Mouse (Mus musculus) midbrain, embryonic 14.5 days (tissue): ENCODE data around the gene Esr1. TPM values are rescaled to one million over a fixed set of nuclear protein-coding genes. Genes with fewer than 3 reads are reported as not detected.
A peak's percentile ranks its signal among the peaks of the same experiment; 100 is the strongest.

ENCODE experiments used
- ATAC-seq: fragments of 200-750 bp; cut with Nextera tagmentation; 2 replicates; pipeline ENCODE4 v1.8.0; 2017; ENCODE audit warnings: moderate number of reproducible peaks, moderate library complexity; ENCODE audit not compliant: low FRiP score, low TSS enrichment
- DNase-seq: peaks from one replicate; pipeline ENCODE4 v3.0.0-alpha.2; 2015
- H3K27ac ChIP-seq: fragments of 300-500 bp; sonication (generic); replicated peaks from 2 replicates; pipeline ENCODE4 v1.5.1; 2014; ENCODE audit warnings: mild to moderate bottlenecking, low read depth, low read length, moderate library complexity
- H3K27me3 ChIP-seq: fragments of 300-500 bp; sonication (generic); 2 replicates; pipeline ENCODE4 v1.6.1; 2014; ENCODE audit warnings: low read length, control low read depth, mixed read lengths; ENCODE audit not compliant: control insufficient read depth, insufficient read depth
- H3K36me3 ChIP-seq: fragments of 300-500 bp; sonication (generic); 2 replicates; pipeline ENCODE4 v1.6.1; 2014; ENCODE audit warnings: low read length, control low read depth; ENCODE audit not compliant: control insufficient read depth, insufficient read depth
- H3K4me1 ChIP-seq: fragments of 300-500 bp; sonication (generic); 2 replicates; pipeline ENCODE4 v1.6.1; 2014; ENCODE audit warnings: mild to moderate bottlenecking, antibody characterized with exemption, low read length, control low read depth; ENCODE audit not compliant: control insufficient read depth, insufficient read depth
- H3K4me2 ChIP-seq: fragments of 300-500 bp; sonication (generic); 2 replicates; pipeline ENCODE4 v1.6.1; 2014; ENCODE audit warnings: mild to moderate bottlenecking, low read length, moderate library complexity
- H3K4me3 ChIP-seq: fragments of 300-500 bp; sonication (generic); replicated peaks from 2 replicates; pipeline ENCODE4 v1.5.1; 2014; ENCODE audit warnings: low read depth, low read length
- H3K9ac ChIP-seq: fragments of 300-500 bp; sonication (generic); replicated peaks from 2 replicates; pipeline ENCODE4 v1.6.1; 2014; ENCODE audit warnings: mild to moderate bottlenecking, low read length, moderate library complexity
- H3K9me3 ChIP-seq: fragments of 300-500 bp; sonication (generic); 2 replicates; pipeline ENCODE4 v1.6.1; 2016; ENCODE audit warnings: low read length, control low read depth, mixed read lengths; ENCODE audit not compliant: control insufficient read depth
- WGBS: fragments of 180-500 bp; shearing (Covaris S2); extraction: QIAGEN DNeasy Blood & Tissue Kit; methylation state at CpG from one replicate; pipeline ENCODE4 v1.1.7; 2014; 5-methylcytosine and 5-hydroxymethylcytosine counted together
- polyA plus RNA-seq: library from polyadenylated mRNA; unstranded; fragments of >200 nt; fragmentation: Nextera tagmentation; extraction: Ambion mirVana; gene quantifications from 2 replicates; pipeline ENCODE4 v1.2.1, GENCODE M21; 2014

Gene Esr1
- polyA plus RNA-seq, 1 experiment from 2014 or later: 0.30 TPM

- peak overlapping the region; percentile 34; the same call in 1 of the 2 replicates for H3K9ac ChIP-seq
- peak; percentile 40; the same call in 1 of the 2 replicates for ATAC-seq
- H3K27me3 ChIP-seq: peaks cover 39% of the 10 kb centered on the region
- peak overlapping the region; percentile 62 for H3K4me2 ChIP-seq
- peak; percentile 63 for DNase-seq
- 3% methylated on average over 15 of the region's 15 CpGs for WGBS
- no peak overlapping the region for H3K27ac ChIP-seq
- H3K4me3 ChIP-seq: peak overlapping the region; percentile 33
- no peaks in the 10 kb centered on the region for H3K36me3 ChIP-seq
- H3K9me3 ChIP-seq: no peaks in the 10 kb centered on the region
- peaks cover 3% of the 10 kb centered on the region; the same call in 1 of the 2 replicates for H3K4me1 ChIP-seq
These were observed 98.5 kb downstream of the Esr1 start for GRCm38 (mm10) chr10:4709915-4710314.

- Histone ChIP-seq H3K36me3 (no peaks in the 10 kb centered on the region), H3K9me3 (no peaks in the 10 kb centered on the region), H3K27ac (no peak overlapping the region), H3K9ac (no peak overlapping the region), H3K4me2 (no peak overlapping the region), H3K4me1 (peaks cover 3% of the 10 kb centered on the region; the same call in 1 of the 2 replicates), H3K27me3 (peaks cover 39% of the 10 kb centered on the region), H3K4me3 (no peak overlapping the region)
- DNase-seq (no peak), ATAC-seq (no peak)
- WGBS: 49% methylated on average over 5 of the region's 5 CpGs
These were observed 100.0 kb downstream of the Esr1 start for GRCm38 (mm10) chr10:4711434-4711833.

GRCm38 (mm10) chr10:4712061-4712908 is 100.9 kb downstream of the Esr1 start:
- H3K4me3 ChIP-seq: peak overlapping the region; percentile 60
- no peak overlapping the region for H3K27ac ChIP-seq
- peak overlapping the region; percentile 68 for H3K9ac ChIP-seq
- H3K4me2 ChIP-seq: peak overlapping the region; percentile 97
- H3K9me3 ChIP-seq: no peaks in the 10 kb centered on the region
- under 1% methylated on average over 63 of the region's 68 CpGs for WGBS
- DNase-seq (peak; percentile 61), ATAC-seq (peak; percentile 66)
- no peaks in the 10 kb centered on the region for H3K36me3 ChIP-seq
- H3K27me3 ChIP-seq: peaks cover 39% of the 10 kb centered on the region
- H3K4me1 ChIP-seq: peaks cover 3% of the 10 kb centered on the region; the same call in 1 of the 2 replicates

- WGBS: 63% methylated on average over 10 of the region's 10 CpGs
- H3K4me1 ChIP-seq: peaks cover 3% of the 10 kb centered on the region; the same call in 1 of the 2 replicates
- no peaks in the 10 kb centered on the region for H3K9me3 ChIP-seq
- H3K27ac ChIP-seq: no peak overlapping the region
- no peak overlapping the region for H3K4me3 ChIP-seq
- no peak overlapping the region for H3K4me2 ChIP-seq
- no peak for ATAC-seq
- DNase-seq: no peak
- no peaks in the 10 kb centered on the region for H3K36me3 ChIP-seq
- H3K9ac ChIP-seq: no peak overlapping the region
- H3K27me3 ChIP-seq: peaks cover 39% of the 10 kb centered on the region
These were observed 102.0 kb downstream of the Esr1 start for GRCm38 (mm10) chr10:4713398-4713797.

GRCm38 (mm10) chr10:4724851-4725250 is 113.5 kb downstream of the Esr1 start:
- no peaks in the 10 kb centered on the region for H3K4me1 ChIP-seq
- H3K4me2 ChIP-seq: no peak overlapping the region
- H3K9me3 ChIP-seq: no peaks in the 10 kb centered on the region
- H3K4me3 ChIP-seq: no peak overlapping the region
- H3K9ac ChIP-seq: no peak overlapping the region
- DNase-seq: peak; percentile 44
- no peak overlapping the region for H3K27ac ChIP-seq
- WGBS: 42% methylated on average over 3 of the region's 3 CpGs
- no peak for ATAC-seq
- no peaks in the 10 kb centered on the region for H3K36me3 ChIP-seq
- H3K27me3 ChIP-seq: no peaks in the 10 kb centered on the region

- WGBS: 51% methylated on average over 6 of the region's 6 CpGs
- no peak overlapping the region for H3K27ac ChIP-seq
- DNase-seq: peak; percentile 8
- H3K4me1 ChIP-seq: no peaks in the 10 kb centered on the region
- no peak overlapping the region for H3K9ac ChIP-seq
- H3K4me3 ChIP-seq: no peak overlapping the region
- H3K27me3 ChIP-seq: no peaks in the 10 kb centered on the region
- no peak for ATAC-seq
- no peak overlapping the region for H3K4me2 ChIP-seq
- H3K9me3 ChIP-seq: no peaks in the 10 kb centered on the region
- H3K36me3 ChIP-seq: no peaks in the 10 kb centered on the region
These were observed 114.7 kb downstream of the Esr1 start for GRCm38 (mm10) chr10:4726141-4726540.

GRCm38 (mm10) chr10:4732328-4732727 is 120.9 kb downstream of the Esr1 start:
- H3K4me3 ChIP-seq: no peak overlapping the region
- H3K27ac ChIP-seq: no peak overlapping the region
- H3K9ac ChIP-seq: no peak overlapping the region
- H3K4me2 ChIP-seq: no peak overlapping the region
- H3K4me1 ChIP-seq: no peaks in the 10 kb centered on the region
- DNase-seq (no peak), ATAC-seq (no peak)
- 72% methylated on average over 2 of the region's 2 CpGs for WGBS
- H3K9me3 ChIP-seq: no peaks in the 10 kb centered on the region
- H3K27me3 ChIP-seq: no peaks in the 10 kb centered on the region
- no peaks in the 10 kb centered on the region for H3K36me3 ChIP-seq

GRCm38 (mm10) chr10:4733987-4734386 is 122.6 kb downstream of the Esr1 start:
- no peak overlapping the region for H3K27ac ChIP-seq
- H3K9me3 ChIP-seq: no peaks in the 10 kb centered on the region
- no peaks in the 10 kb centered on the region for H3K27me3 ChIP-seq
- H3K9ac ChIP-seq: no peak overlapping the region
- H3K36me3 ChIP-seq: no peaks in the 10 kb centered on the region
- no peaks in the 10 kb centered on the region for H3K4me1 ChIP-seq
- no peak for DNase-seq
- ATAC-seq: no peak
- no peak overlapping the region for H3K4me2 ChIP-seq
- WGBS: 79% methylated on average over 6 of the region's 6 CpGs
- H3K4me3 ChIP-seq: no peak overlapping the region

GRCm38 (mm10) chr10:4734942-4735341 is 123.5 kb downstream of the Esr1 start:
- WGBS: 92% methylated on average over 2 of the region's 2 CpGs
- no peak for ATAC-seq

More at GRCm38 (mm10) chr10:4734942-4735341, 123.5 kb downstream of the Esr1 start:
- H3K4me3 ChIP-seq: no peak overlapping the region
- H3K4me2 ChIP-seq: no peak overlapping the region
- H3K9ac ChIP-seq: no peak overlapping the region
- no peak overlapping the region for H3K27ac ChIP-seq
- H3K4me1 ChIP-seq: no peaks in the 10 kb centered on the region
- H3K9me3 ChIP-seq: no peaks in the 10 kb centered on the region
- DNase-seq: no peak
- no peaks in the 10 kb centered on the region for H3K36me3 ChIP-seq
- H3K27me3 ChIP-seq: no peaks in the 10 kb centered on the region
